Comparison of ENCODE assay signal across 17 mouse cellular contexts in genomic region chr1:51632851-51633250, GRCm38 (mm10).
"Had no signal": no experiment of that assay in that cellular context is flagged by ENCODE, and none has a peak within 500 bp of the region (broad histone marks: within the 10 kb centered on the region; RNA-seq: fewer than 3 reads in every experiment).

No protein-coding gene starts in this region.

- H3K4me1 ChIP-seq: lung, embryonic 15.5 days; neural tube, embryonic 12.5 days; stomach, embryonic 15.5 days had no signal

- H3K27ac ChIP-seq: lung, embryonic 15.5 days; macrophage; midbrain, embryonic 13.5 days; midbrain, embryonic 15.5 days; neural tube, embryonic 12.5 days; stomach, embryonic 15.5 days; stomach, postnatal 0 days had no signal

- H3K9ac ChIP-seq: lung, embryonic 15.5 days; midbrain, embryonic 13.5 days; midbrain, embryonic 15.5 days; neural tube, embryonic 12.5 days; stomach, embryonic 15.5 days had no signal

- H3K4me2 ChIP-seq: lung, embryonic 15.5 days; midbrain, embryonic 11.5 days; midbrain, embryonic 13.5 days; midbrain, embryonic 15.5 days; neural tube, embryonic 12.5 days; stomach, embryonic 15.5 days had no signal

- H3K36me3 ChIP-seq: lung, embryonic 15.5 days; midbrain, embryonic 13.5 days; midbrain, embryonic 15.5 days; neural tube, embryonic 12.5 days; stomach, embryonic 15.5 days had no signal

- H3K27me3 ChIP-seq: lung, embryonic 15.5 days; midbrain, embryonic 13.5 days; midbrain, embryonic 15.5 days; neural tube, embryonic 12.5 days; stomach, embryonic 15.5 days had no signal

- H3K9me3 ChIP-seq: lung, embryonic 15.5 days; megakaryocyte, embryonic 14.5 days; midbrain, embryonic 13.5 days; midbrain, embryonic 15.5 days; neural tube, embryonic 12.5 days; stomach, embryonic 15.5 days had no signal

- DNase-seq: lung, adult 2 months; lung, postnatal 14 days; lung, postnatal 36 days; right cerebral cortex, postnatal 14 days; thymus, adult 2 months; thymus, postnatal 25 days; thymus, postnatal 4 days had no signal

- ATAC-seq: lung, postnatal 0 days; midbrain, embryonic 13.5 days; midbrain, embryonic 15.5 days had no signal

- H3K4me3 ChIP-seq: lung, embryonic 15.5 days; megakaryocyte, embryonic 14.5 days; midbrain, embryonic 13.5 days; midbrain, embryonic 15.5 days; neural tube, embryonic 12.5 days; stomach, embryonic 15.5 days had no signal
